Mouse (Mus musculus) embryonic fibroblast, embryonic 13.5 days (primary cell): ENCODE measurements around the gene Kif6.

ENCODE experiments used
- CTCF ChIP-seq: IDR thresholded peaks from 2 replicates; pipeline ENCODE4 v1.5.1; 2011; ENCODE audit warnings: mild to moderate bottlenecking, control low read depth, low read length, moderate library complexity, borderline replicate concordance; ENCODE audit not compliant: insufficient read depth
- POLR2A ChIP-seq: IDR thresholded peaks from 2 replicates; pipeline ENCODE4 v1.6.1; 2011; ENCODE audit warnings: low read depth, mild to moderate bottlenecking, control low read depth, low read length, moderate library complexity

- TF ChIP-seq CTCF (no peak), POLR2A (no peak)
Measured at GRCm38 (mm10) chr17:49813893-49814640, 199.1 kb downstream of the Kif6 start.
